Mouse (Mus musculus): ENCODE results near the gene Prickle1. TPM values are rescaled to one million over a fixed set of nuclear protein-coding genes. Genes with fewer than 3 reads are reported as not detected.

The Prickle1 gene
- polyA plus RNA-seq, 1 experiment from 2014 or later: 20.4 TPM

DNA sequence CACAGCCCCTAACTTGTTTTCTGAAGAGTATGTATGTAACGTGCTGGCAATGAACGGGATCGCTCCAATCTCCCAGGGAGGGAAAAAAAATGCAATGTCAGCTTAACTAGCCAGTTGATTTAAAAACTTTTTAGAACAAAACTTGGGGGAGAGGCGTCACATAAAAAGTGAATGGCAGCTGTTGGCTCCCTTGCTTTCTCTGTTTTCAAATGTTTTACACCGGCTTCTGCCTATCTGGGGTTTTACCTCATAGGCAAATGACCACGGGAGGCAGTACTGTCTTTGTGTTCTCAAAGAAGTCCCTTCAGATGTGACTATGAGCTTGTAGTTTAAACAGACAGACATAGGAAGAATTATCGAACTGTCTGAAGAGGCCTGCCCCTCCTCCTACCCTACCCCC, 4.3 kb downstream of the Prickle1 start:
- Histone ChIP-seq H3K27me3 (replicated peaks; ENCODE audit: low read depth, poor library complexity, severe bottlenecking) (no peaks in the 10 kb centered on the region), H3K4me3 (peak overlapping the region; percentile 47), H3K36me3 (replicated peaks) (peaks cover 5% of the 10 kb centered on the region), H3K4me1 (peaks cover 76% of the 10 kb centered on the region), H3K27ac (replicated peaks) (peak overlapping the region; percentile 67), H3K9me3 (no peaks in the 10 kb centered on the region)
- DNase-seq (ENCODE audit: low spot score): no peak
- WGBS: 36% methylated on average over 7 of the region's 7 CpGs

DNA sequence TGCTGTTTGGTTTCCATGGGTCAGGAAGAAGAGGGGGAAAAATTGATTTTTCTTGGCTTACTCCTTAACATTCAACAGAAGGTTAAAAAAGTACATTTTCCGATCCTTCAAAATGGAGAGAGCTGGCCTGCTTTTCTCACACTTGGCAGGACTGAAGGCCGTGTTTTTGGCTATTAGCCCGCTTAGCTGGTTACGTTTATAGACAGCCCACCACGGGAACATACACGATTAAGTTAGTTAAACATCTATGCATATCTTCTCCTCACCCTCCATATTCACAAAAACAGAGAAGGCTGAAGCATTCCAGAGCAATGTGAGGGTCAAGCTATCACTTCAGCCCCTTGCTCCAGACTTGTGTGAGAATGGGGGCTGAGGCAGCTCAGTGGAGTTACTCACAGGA, 7.3 kb downstream of the Prickle1 start:
- H3K4me3 ChIP-seq: no peak overlapping the region
- no peak overlapping the region for H3K27ac ChIP-seq (replicated peaks)
- 88% methylated on average over 6 of the region's 6 CpGs for WGBS
- DNase-seq (ENCODE audit: low spot score): no peak
- H3K9me3 ChIP-seq: no peaks in the 10 kb centered on the region
- H3K36me3 ChIP-seq (replicated peaks): peaks cover 27% of the 10 kb centered on the region
- peaks cover 55% of the 10 kb centered on the region for H3K4me1 ChIP-seq
- no peaks in the 10 kb centered on the region for H3K27me3 ChIP-seq (replicated peaks; ENCODE audit: low read depth, poor library complexity, severe bottlenecking)

GRCm38 (mm10) chr15:93587660-93588059, 8.0 kb downstream of the Prickle1 start:
- H3K27ac ChIP-seq (replicated peaks): no peak overlapping the region
- WGBS: 78% methylated on average over 8 of the region's 8 CpGs
- DNase-seq (ENCODE audit: low spot score): no peak

GRCm38 (mm10) chr15:93583051-93583450, 12.6 kb downstream of the Prickle1 start:
- Histone ChIP-seq H3K9me3 (peaks cover 5% of the 10 kb centered on the region; the same call in 1 of the 2 replicates), H3K27ac (replicated peaks) (no peak overlapping the region), H3K4me3 (no peak overlapping the region), H3K36me3 (replicated peaks) (peaks cover 49% of the 10 kb centered on the region), H3K4me1 (peaks cover 8% of the 10 kb centered on the region), H3K27me3 (replicated peaks; ENCODE audit: low read depth, poor library complexity, severe bottlenecking) (no peaks in the 10 kb centered on the region)
- DNase-seq (ENCODE audit: low spot score): no peak
- WGBS: 88% methylated on average over 11 of the region's 11 CpGs

More at GRCm38 (mm10) chr15:93587660-93588059, 8.0 kb downstream of the Prickle1 start:
- no peaks in the 10 kb centered on the region for H3K9me3 ChIP-seq
- H3K4me3 ChIP-seq: no peak overlapping the region
- H3K27me3 ChIP-seq (replicated peaks; ENCODE audit: low read depth, poor library complexity, severe bottlenecking): no peaks in the 10 kb centered on the region
- peaks cover 49% of the 10 kb centered on the region for H3K4me1 ChIP-seq
- peaks cover 27% of the 10 kb centered on the region for H3K36me3 ChIP-seq (replicated peaks)

GRCm38 (mm10) chr15:93581736-93582135, 14.0 kb downstream of the Prickle1 start:
- Histone ChIP-seq H3K9me3 (peaks cover 9% of the 10 kb centered on the region), H3K4me3 (no peak overlapping the region), H3K4me1 (0 out of 2 replicates have a peak, but pooled peaks cover 2% of the 10 kb centered on the region), H3K27ac (replicated peaks) (no peak overlapping the region), H3K36me3 (replicated peaks) (peaks cover 54% of the 10 kb centered on the region), H3K27me3 (replicated peaks; ENCODE audit: low read depth, poor library complexity, severe bottlenecking) (no peaks in the 10 kb centered on the region)
- no peak for DNase-seq (ENCODE audit: low spot score)
- 88% methylated on average over 8 of the region's 8 CpGs for WGBS

DNA sequence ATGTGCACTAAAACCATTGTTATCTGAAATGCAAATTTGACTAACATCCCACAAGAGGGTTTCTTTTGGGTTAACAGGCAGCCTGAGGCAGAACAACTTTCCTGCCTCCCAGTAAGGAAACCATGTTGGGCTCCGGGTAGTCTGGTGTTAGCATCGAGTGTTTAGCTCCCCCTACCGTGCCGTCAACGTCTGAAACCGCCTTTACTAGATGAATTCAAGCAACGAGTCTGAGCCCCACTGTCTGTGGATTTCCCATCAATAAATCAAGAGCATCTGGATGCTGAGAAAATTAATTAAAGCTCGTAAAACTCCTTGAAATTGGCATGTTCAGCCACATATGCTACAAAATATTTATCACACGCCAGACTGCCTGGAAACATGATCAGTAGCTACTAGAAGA, 15.8 kb downstream of the Prickle1 start:
- Histone ChIP-seq H3K36me3 (replicated peaks) (peaks cover 45% of the 10 kb centered on the region), H3K4me3 (no peak overlapping the region), H3K27ac (replicated peaks) (no peak overlapping the region), H3K27me3 (replicated peaks; ENCODE audit: low read depth, poor library complexity, severe bottlenecking) (no peaks in the 10 kb centered on the region), H3K9me3 (peaks cover 9% of the 10 kb centered on the region), H3K4me1 (peaks cover 11% of the 10 kb centered on the region)
- 50% methylated on average over 9 of the region's 9 CpGs for WGBS
- DNase-seq (ENCODE audit: low spot score): no peak

GRCm38 (mm10) chr15:93579100-93579499, 16.6 kb downstream of the Prickle1 start:
- Histone ChIP-seq H3K4me3 (no peak overlapping the region), H3K9me3 (peaks cover 9% of the 10 kb centered on the region), H3K27ac (replicated peaks) (no peak overlapping the region), H3K4me1 (peaks cover 11% of the 10 kb centered on the region), H3K27me3 (replicated peaks; ENCODE audit: low read depth, poor library complexity, severe bottlenecking) (no peaks in the 10 kb centered on the region), H3K36me3 (replicated peaks) (peaks cover 44% of the 10 kb centered on the region)
- DNase-seq (ENCODE audit: low spot score): no peak
- WGBS: 85% methylated on average over 9 of the region's 9 CpGs

GRCm38 (mm10) chr15:93576361-93576760, 19.3 kb downstream of the Prickle1 start:
- Histone ChIP-seq H3K27ac (replicated peaks) (no peak overlapping the region), H3K4me3 (no peak overlapping the region), H3K27me3 (replicated peaks; ENCODE audit: low read depth, poor library complexity, severe bottlenecking) (no peaks in the 10 kb centered on the region), H3K9me3 (peaks cover 9% of the 10 kb centered on the region), H3K4me1 (peaks cover 11% of the 10 kb centered on the region), H3K36me3 (replicated peaks) (peaks cover 42% of the 10 kb centered on the region)
- peak; percentile 17 for DNase-seq (ENCODE audit: low spot score)
- WGBS: 77% methylated on average over 9 of the region's 9 CpGs

- peaks cover 11% of the 10 kb centered on the region for H3K4me1 ChIP-seq
- peak; percentile 77 for DNase-seq (ENCODE audit: low spot score)
- no peak overlapping the region for H3K27ac ChIP-seq (replicated peaks)
- peaks cover 9% of the 10 kb centered on the region for H3K9me3 ChIP-seq
- peaks cover 42% of the 10 kb centered on the region for H3K36me3 ChIP-seq (replicated peaks)
- 13% methylated on average over 5 of the region's 5 CpGs for WGBS
- no peaks in the 10 kb centered on the region for H3K27me3 ChIP-seq (replicated peaks; ENCODE audit: low read depth, poor library complexity, severe bottlenecking)
- no peak overlapping the region for H3K4me3 ChIP-seq
Observed at GRCm38 (mm10) chr15:93575884-93576283, 19.8 kb downstream of the Prickle1 start.

- 90% methylated on average over 10 of the region's 10 CpGs for WGBS
- H3K4me1 ChIP-seq: peaks cover 13% of the 10 kb centered on the region
- no peaks in the 10 kb centered on the region for H3K27me3 ChIP-seq (replicated peaks; ENCODE audit: low read depth, poor library complexity, severe bottlenecking)
- H3K9me3 ChIP-seq: peaks cover 2% of the 10 kb centered on the region
- H3K27ac ChIP-seq (replicated peaks): no peak overlapping the region
- H3K4me3 ChIP-seq: no peak overlapping the region
- H3K36me3 ChIP-seq (replicated peaks): peaks cover 28% of the 10 kb centered on the region
- DNase-seq (ENCODE audit: low spot score): no peak
Observed at GRCm38 (mm10) chr15:93572889-93573288, 22.8 kb downstream of the Prickle1 start.

- no peak overlapping the region for H3K4me3 ChIP-seq
- no peak for DNase-seq (ENCODE audit: low spot score)
- no peak overlapping the region for H3K27ac ChIP-seq (replicated peaks)
- H3K36me3 ChIP-seq (replicated peaks): peaks cover 19% of the 10 kb centered on the region
- H3K4me1 ChIP-seq: peaks cover 16% of the 10 kb centered on the region
- 85% methylated on average over 11 of the region's 11 CpGs for WGBS
- no peaks in the 10 kb centered on the region for H3K27me3 ChIP-seq (replicated peaks; ENCODE audit: low read depth, poor library complexity, severe bottlenecking)
- no peaks in the 10 kb centered on the region for H3K9me3 ChIP-seq
Observed at GRCm38 (mm10) chr15:93570881-93571495, 24.7 kb downstream of the Prickle1 start.

- peaks cover 9% of the 10 kb centered on the region for H3K36me3 ChIP-seq (replicated peaks)
- WGBS: 72% methylated on average over 3 of the region's 3 CpGs
- no peak overlapping the region for H3K27ac ChIP-seq (replicated peaks)
- H3K4me1 ChIP-seq: peaks cover 13% of the 10 kb centered on the region
- no peaks in the 10 kb centered on the region for H3K27me3 ChIP-seq (replicated peaks; ENCODE audit: low read depth, poor library complexity, severe bottlenecking)
- no peak for DNase-seq (ENCODE audit: low spot score)
- no peaks in the 10 kb centered on the region for H3K9me3 ChIP-seq
- no peak overlapping the region for H3K4me3 ChIP-seq
Observed at GRCm38 (mm10) chr15:93568911-93569310, 26.8 kb downstream of the Prickle1 start.

GRCm38 (mm10) chr15:93567546-93568307, 28.0 kb downstream of the Prickle1 start:
- 86% methylated on average over 14 of the region's 14 CpGs for WGBS
- Histone ChIP-seq H3K27ac (replicated peaks) (no peak overlapping the region), H3K4me3 (no peak overlapping the region), H3K9me3 (no peaks in the 10 kb centered on the region), H3K27me3 (replicated peaks; ENCODE audit: low read depth, poor library complexity, severe bottlenecking) (no peaks in the 10 kb centered on the region), H3K4me1 (peaks cover 19% of the 10 kb centered on the region), H3K36me3 (replicated peaks) (peaks cover 8% of the 10 kb centered on the region)
- no peak for DNase-seq (ENCODE audit: low spot score)
